Mouse (Mus musculus): ENCODE data around the gene Pik3r4. TPM values are rescaled to one million over a fixed set of nuclear protein-coding genes. Genes with fewer than 3 reads are reported as not detected.
"Not testable (repeated sequence)": the region's sequence is repeated elsewhere in the genome, so short reads cannot be mapped to it uniquely, and the experiment has no call there.

Gene Pik3r4
- 10 to 100 TPM; 24.2 to 24.7 TPM for total RNA-seq (2021)

GRCm38 (mm10) chr9:105642460-105643371 is at the start of gene Pik3r4:
Gene Pik3r4 (plus strand): TSS chr9:105642978.
- peak; percentile 83 to 84 for DNase-seq
- intact Hi-C loops (cut with DNase I), result loop anchor here (5.0 to 10.0 kb wide), 2 partner anchors 148 to 245 kb away; partner anchors contain the start of genes Aste1 and Nek11

DNA sequence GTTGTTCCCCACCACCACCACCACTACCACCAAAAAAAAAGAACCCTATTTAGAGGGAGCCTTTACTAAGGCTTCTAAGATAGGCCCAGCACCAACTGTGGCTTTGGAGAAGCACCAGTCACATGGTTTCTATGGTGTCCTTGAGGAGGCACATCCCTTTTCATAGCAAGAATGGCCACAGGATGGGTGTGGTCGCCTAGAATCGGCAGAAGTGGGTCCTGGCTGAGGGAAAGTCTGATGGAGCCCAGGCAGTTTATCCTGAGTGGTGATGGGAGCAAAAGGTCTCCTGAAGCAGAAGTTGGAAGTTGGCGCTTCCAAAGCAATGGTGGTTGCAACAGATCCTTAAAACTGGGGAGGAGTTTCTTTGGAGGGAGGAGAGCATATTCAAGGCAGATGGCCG is 43.9 kb upstream of the Pik3r4 start:
- DNase-seq, result no peak
- intact Hi-C loops (cut with DNase I), result no loop called here

DNA sequence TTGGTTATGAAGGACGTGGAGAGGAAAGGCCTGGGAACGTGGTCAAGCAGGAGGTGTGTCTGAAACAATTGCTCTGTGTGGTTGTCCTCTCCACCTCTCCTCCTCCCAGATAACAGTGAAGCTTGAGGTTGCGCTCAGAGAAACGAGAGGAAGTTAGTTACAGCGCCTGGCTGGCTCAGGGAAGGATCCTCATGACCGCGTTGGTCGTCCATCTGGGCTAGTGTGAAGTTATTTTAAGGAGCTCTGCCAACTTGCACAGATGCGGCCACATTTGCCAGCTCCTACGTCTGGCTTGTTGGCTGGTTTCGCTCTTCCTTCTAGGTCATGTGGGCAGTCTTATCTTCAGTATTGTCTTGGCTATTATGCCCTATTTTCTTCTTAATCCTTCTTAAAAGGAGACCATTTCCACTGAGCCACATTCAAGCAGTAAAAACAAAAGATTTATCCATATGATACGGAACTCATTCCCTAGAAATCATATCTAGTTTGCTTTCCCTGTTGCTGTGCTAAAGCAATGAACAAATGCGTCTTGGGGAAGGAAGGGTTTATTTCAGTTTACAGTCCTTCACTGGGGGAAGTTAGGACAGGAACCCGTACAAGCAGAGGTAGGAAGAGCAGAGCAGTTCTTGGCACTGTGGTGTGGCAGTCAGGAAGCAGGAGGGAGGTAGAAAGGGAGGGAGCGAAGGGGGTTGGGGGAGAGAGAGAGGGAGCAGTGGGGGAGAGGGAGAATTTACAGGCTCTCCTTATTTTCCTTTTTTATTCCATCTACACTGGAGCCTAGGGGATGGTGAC is 30.6 kb upstream of the Pik3r4 start:
- intact Hi-C loops (cut with DNase I), result loop anchor here (10.0 kb wide), 1 partner anchor 87 kb away; the partner anchor contains the start of gene Atp2c1
- DNase-seq, result peak; percentile 18 to 32

- DNase-seq, result peak in 1 of 2 experiments; percentile 19
- intact Hi-C loops (cut with DNase I), result loop anchor here (10.0 kb wide), 1 partner anchor 88 kb away; the partner anchor contains the start of gene Atp2c1
Measured at GRCm38 (mm10) chr9:105612919-105613318, 29.9 kb upstream of the Pik3r4 start.

DNA sequence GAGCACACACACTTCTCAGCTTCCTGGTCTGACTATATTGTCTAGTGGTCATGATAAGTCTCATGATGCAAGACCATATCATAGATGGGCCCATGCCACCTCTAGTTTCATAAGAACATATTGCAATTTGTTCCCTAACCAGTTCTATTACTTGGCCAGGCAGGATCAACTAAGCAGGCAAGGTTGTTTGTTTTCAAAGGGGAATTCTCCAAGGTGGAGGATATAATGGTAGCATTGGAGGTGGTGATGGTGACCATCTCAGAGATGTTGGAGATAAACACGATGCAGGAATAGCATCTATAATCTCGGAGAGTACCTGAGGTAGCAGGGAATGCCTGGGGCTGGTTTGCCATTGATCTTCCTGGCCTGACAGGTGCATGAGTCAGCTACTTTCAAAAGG is 26.8 kb upstream of the Pik3r4 start:
- intact Hi-C loops (cut with DNase I), result loop anchor here (1.0 to 10.0 kb wide), 3 partner anchors 13 to 119 kb away; partner anchors contain the start of gene Atp2c1
- DNase-seq, result no peak

- DNase-seq, result peak; percentile 30 to 49
- intact Hi-C loops (cut with DNase I), result loop anchor here (5.0 to 10.0 kb wide), 2 partner anchors 92 to 120 kb away; partner anchors contain the start of gene Atp2c1
Measured at GRCm38 (mm10) chr9:105617274-105617673, 25.5 kb upstream of the Pik3r4 start.

- intact Hi-C loops (cut with DNase I), result no loop called here
- no peak for DNase-seq
Measured at GRCm38 (mm10) chr9:105633961-105634360, 8.8 kb upstream of the Pik3r4 start.

- intact Hi-C loops (cut with DNase I), result loop anchor here (5.0 to 10.0 kb wide), 2 partner anchors 147 to 244 kb away; partner anchors contain the start of genes Aste1 and Nek11
- DNase-seq, result not testable (repeated sequence)
Measured at GRCm38 (mm10) chr9:105641377-105641776, 1.4 kb upstream of the Pik3r4 start.

DNA sequence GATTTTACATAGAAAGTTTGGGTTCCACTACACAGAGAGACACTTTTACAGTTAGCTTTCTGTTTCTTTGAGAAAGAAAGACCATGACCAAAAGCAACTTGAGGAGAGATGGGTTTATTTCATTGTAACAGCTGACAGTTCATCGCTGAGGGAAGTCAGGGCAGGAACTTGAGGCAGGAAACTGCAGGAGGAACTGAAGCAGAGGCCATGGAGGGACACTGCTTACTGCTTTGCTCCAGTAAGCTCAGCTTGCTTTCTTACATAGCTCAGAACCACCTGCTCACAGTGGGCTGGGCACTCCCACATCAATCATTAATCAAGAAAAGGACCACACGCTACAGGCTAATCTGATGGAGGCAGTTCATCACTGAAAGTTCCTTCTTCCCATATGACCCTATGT is 13.4 kb downstream of the Pik3r4 start:
- intact Hi-C loops (cut with DNase I), result no loop called here
- no peak for DNase-seq

GRCm38 (mm10) chr9:105658216-105658615 is 15.4 kb downstream of the Pik3r4 start:
- intact Hi-C loops (cut with DNase I), result no loop called here
- DNase-seq, result no peak

GRCm38 (mm10) chr9:105659877-105660276 is 17.1 kb downstream of the Pik3r4 start:
- intact Hi-C loops (cut with DNase I), result no loop called here
- DNase-seq, result no peak

DNA sequence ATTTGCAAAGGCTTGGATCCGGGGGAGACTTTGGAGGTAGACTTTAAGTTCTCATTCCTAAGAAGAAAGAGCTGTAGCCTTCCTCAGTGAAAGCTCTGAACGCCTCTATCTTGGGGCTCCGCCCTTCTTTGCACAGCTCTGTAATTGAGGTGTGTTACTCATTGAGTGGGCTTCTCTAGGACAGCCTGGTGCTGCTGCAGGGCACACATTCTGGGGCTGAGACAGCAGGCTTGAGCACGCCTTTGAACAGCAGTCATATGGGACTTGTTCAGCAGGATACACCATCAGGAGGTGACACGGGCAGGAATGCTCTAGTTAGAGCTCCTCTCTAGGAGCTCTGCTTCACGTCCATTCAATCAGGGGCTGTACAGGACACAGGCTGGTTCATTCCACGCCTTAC is 22.5 kb downstream of the Pik3r4 start:
- intact Hi-C loops (cut with DNase I), result no loop called here
- no peak for DNase-seq

DNA sequence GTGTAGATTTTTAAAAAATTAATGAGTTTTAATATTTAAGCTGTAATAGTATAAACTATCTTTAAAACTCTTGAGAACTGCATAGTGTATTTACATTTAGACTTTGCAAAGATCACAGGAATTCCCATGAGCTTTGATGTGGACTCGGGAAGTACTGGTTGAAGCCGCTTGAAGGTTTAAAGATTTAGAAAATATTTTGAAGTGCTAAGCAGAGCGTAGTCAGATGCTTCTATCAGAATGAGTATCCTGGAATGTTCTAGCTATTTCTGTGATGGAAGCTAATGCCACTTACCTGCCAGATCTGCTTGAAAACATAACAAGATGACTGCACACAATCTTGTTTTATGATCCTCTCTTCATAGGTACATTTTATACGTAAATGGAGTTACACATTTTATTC is 28.1 kb downstream of the Pik3r4 start:
- intact Hi-C loops (cut with DNase I), result no loop called here
- no peak for DNase-seq

DNA sequence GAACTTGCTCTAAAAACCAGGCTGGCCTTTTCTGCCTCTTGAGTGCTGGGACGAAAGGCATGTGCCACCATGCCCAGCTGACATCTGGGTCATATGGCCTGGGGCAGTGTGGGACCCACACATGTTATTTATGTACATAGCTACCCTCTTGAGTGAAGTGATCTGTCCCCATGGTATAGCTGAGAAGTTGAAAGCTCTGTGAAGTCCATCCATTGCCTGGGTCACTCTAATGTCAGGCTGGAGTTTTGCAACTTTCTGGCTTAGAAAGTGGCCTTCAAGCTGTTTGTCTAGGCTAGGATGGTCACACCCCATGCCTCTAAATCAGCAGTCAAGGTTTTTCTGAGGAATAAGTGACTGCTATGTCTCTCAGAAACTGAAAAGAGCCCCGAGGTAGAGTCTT is 29.3 kb downstream of the Pik3r4 start:
- intact Hi-C loops (cut with DNase I), result no loop called here
- DNase-seq, result no peak

DNA sequence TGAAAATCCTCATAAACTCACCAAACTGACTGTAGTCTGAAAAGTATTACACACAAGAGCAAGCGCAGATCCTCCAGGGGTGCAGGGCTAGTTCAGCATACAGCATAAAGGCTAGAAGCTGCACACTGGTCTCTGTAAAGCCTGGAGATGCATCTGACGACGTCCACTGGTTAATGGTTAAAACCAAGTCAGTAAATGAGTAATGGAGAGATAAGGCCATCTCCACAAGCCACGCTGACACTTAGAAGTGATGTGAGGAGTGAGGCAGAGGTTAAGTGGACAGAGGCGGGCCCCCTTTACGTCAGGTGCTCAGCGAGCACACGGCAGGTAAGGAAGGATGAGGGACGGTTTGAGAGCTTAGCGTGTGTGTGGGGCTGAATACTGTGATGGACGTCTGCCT is 33.2 kb downstream of the Pik3r4 start:
- no peak for DNase-seq
- intact Hi-C loops (cut with DNase I), result no loop called here

- no peak for DNase-seq
- intact Hi-C loops (cut with DNase I), result loop anchor here (5.0 kb wide), 1 partner anchor 836 kb away; no protein-coding TSS in a partner anchor
Measured at GRCm38 (mm10) chr9:105681386-105681785, 38.6 kb downstream of the Pik3r4 start.

- intact Hi-C loops (cut with DNase I), result loop anchor here (5.0 kb wide), 1 partner anchor 833 kb away; no protein-coding TSS in a partner anchor
- DNase-seq, result no peak
Measured at GRCm38 (mm10) chr9:105684549-105685165, 41.9 kb downstream of the Pik3r4 start.

GRCm38 (mm10) chr9:105689485-105689884 is 46.7 kb downstream of the Pik3r4 start:
- intact Hi-C loops (cut with DNase I), result no loop called here
- no peak for DNase-seq

- intact Hi-C loops (cut with DNase I), result loop anchor here (5.0 kb wide), 2 partner anchors 345 to 420 kb away; no protein-coding TSS in a partner anchor
- no peak for DNase-seq
Measured at GRCm38 (mm10) chr9:105692472-105692871, 49.7 kb downstream of the Pik3r4 start.

GRCm38 (mm10) chr9:105693056-105693455 is 50.3 kb downstream of the Pik3r4 start:
- DNase-seq, result no peak
- intact Hi-C loops (cut with DNase I), result loop anchor here (5.0 kb wide), 2 partner anchors 344 to 419 kb away; no protein-coding TSS in a partner anchor

Measured in heart, postnatal 36 days (tissue).